Mouse (Mus musculus) adrenal gland, postnatal 36 days (tissue): ENCODE measurements around the gene Ywhah. TPM values are rescaled to one million over a fixed set of nuclear protein-coding genes. Genes with fewer than 3 reads are reported as not detected.
A peak's percentile ranks its signal among the peaks of the same experiment; 100 is the strongest.
"Not testable (repeated sequence)": the region's sequence is repeated elsewhere in the genome, so short reads cannot be mapped to it uniquely, and the experiment has no call there.

Experiments used
- DNase-seq, 2 experiments: peaks; one replicate each; pipeline ENCODE4 v3.0.0; 2021; ENCODE audit warnings: mixed read lengths in 1 of 2
- total RNA-seq, 2 experiments: library from RNA; stranded (reverse); gene quantifications; 2 replicates each; pipeline ENCODE4 v1.2.3; 2021

Gene Ywhah
- total RNA-seq, 2 experiments from 2014 or later = 169 to 179 TPM

- peak; percentile 46 to 50 for DNase-seq
These were observed 7.2 kb upstream of the Ywhah start for GRCm38 (mm10) chr5:33011132-33012106.

GRCm38 (mm10) chr5:33014096-33014495 is 4.5 kb upstream of the Ywhah start:
- peak in 1 of 2 experiments; percentile 53 for DNase-seq

- peak; percentile 63 to 68 for DNase-seq
These were observed 3.0 kb upstream of the Ywhah start for GRCm38 (mm10) chr5:33015579-33015978.

- DNase-seq = no peak
These were observed 441 bp upstream of the Ywhah start for GRCm38 (mm10) chr5:33018189-33018560.

GRCm38 (mm10) chr5:33019426-33019821 is 808 bp downstream of the Ywhah start:
- DNase-seq = no peak

GRCm38 (mm10) chr5:33021622-33022021 is 3.0 kb downstream of the Ywhah start:
- no peak for DNase-seq

GRCm38 (mm10) chr5:33023337-33023736 is 4.7 kb downstream of the Ywhah start:
- DNase-seq = no peak

GRCm38 (mm10) chr5:33024474-33024873 is 5.9 kb downstream of the Ywhah start:
- peak in 1 of 2 experiments; percentile 32 for DNase-seq

- DNase-seq = peak in 1 of 2 experiments; percentile 36
These were observed 10.0 kb downstream of the Ywhah start for GRCm38 (mm10) chr5:33028656-33029055.

- DNase-seq = no peak
These were observed 12.0 kb downstream of the Ywhah start for GRCm38 (mm10) chr5:33030425-33031175.

- no peak for DNase-seq
These were observed 13.6 kb downstream of the Ywhah start for GRCm38 (mm10) chr5:33032036-33032773.

GRCm38 (mm10) chr5:33033121-33033520 is 14.5 kb downstream of the Ywhah start:
- DNase-seq = peak; percentile 81 to 86

GRCm38 (mm10) chr5:33033633-33034032 is 15.0 kb downstream of the Ywhah start:
- not testable (repeated sequence) for DNase-seq

GRCm38 (mm10) chr5:33034100-33034499 is 15.5 kb downstream of the Ywhah start:
- DNase-seq = no peak

- no peak for DNase-seq
These were observed 16.3 kb downstream of the Ywhah start for GRCm38 (mm10) chr5:33034916-33035315.

GRCm38 (mm10) chr5:33038656-33039509 is 20.3 kb downstream of the Ywhah start:
- no peak for DNase-seq

GRCm38 (mm10) chr5:33039510-33039911 is 20.9 kb downstream of the Ywhah start:
- peak; percentile 71 to 81 for DNase-seq

GRCm38 (mm10) chr5:33040735-33041134 is 22.1 kb downstream of the Ywhah start:
- DNase-seq = not testable (repeated sequence)

- no peak for DNase-seq
These were observed 24.8 kb downstream of the Ywhah start for GRCm38 (mm10) chr5:33043397-33043796.

GRCm38 (mm10) chr5:33044636-33045315 is 26.2 kb downstream of the Ywhah start:
- DNase-seq = no peak

- no peak for DNase-seq
These were observed 26.7 kb downstream of the Ywhah start for GRCm38 (mm10) chr5:33045316-33045705.
